Mouse (Mus musculus) lung, postnatal 0 days (tissue): ENCODE measurements around the gene Nudt8.

Experiments
- CTCF ChIP-seq: IDR thresholded peaks from 2 replicates; pipeline ENCODE4 v1.5.1; 2016; ENCODE audit warnings: antibody characterized with exemption, mild to moderate bottlenecking
- EP300 ChIP-seq: IDR thresholded peaks from 2 replicates; pipeline ENCODE4 v1.6.1; 2016; ENCODE audit warnings: antibody characterized with exemption, mild to moderate bottlenecking, control low read depth

- TF ChIP-seq CTCF (no peak), EP300 (no peak)
These were observed 657 bp downstream of the Nudt8 start for GRCm38 (mm10) chr19:4000949-4001525.
